Mouse (Mus musculus) kidney, adult 2 months (tissue): ENCODE measurements around the gene Rcn3.

ENCODE experiments used
- CTCF ChIP-seq: fragments of 200-500 bp; conservative IDR thresholded peaks from 2 replicates; pipeline ENCODE4 v1.5.1; 2011; ENCODE audit warnings: low read depth, mild to moderate bottlenecking, control low read depth, low read length, moderate library complexity, mixed read lengths; ENCODE audit not compliant: insufficient read depth, insufficient read length
- POLR2A ChIP-seq: fragments of 200-500 bp; IDR thresholded peaks from one replicate; pipeline ENCODE4 v1.6.1; 2011; ENCODE audit warnings: low read depth, low read length, control low read depth

GRCm38 (mm10) chr7:45092828-45093515 lies 951 bp upstream of the Rcn3 start:
- TF ChIP-seq POLR2A: no peak
- no peak for TF ChIP-seq CTCF
